Mouse (Mus musculus) forebrain, embryonic 10.5 days (tissue): ENCODE data around the gene Pex19. TPM values are rescaled to one million over a fixed set of nuclear protein-coding genes. Genes with fewer than 3 reads are reported as not detected.

Source experiments
- DNase-seq: peaks from one replicate; pipeline ENCODE4 v3.0.0-alpha.2; 2017; ENCODE audit warnings: low spot score; ENCODE audit errors: extremely low spot score
- H3K27ac ChIP-seq: fragments of 300-500 bp; sonication (generic); 2 replicates; pipeline ENCODE4 v1.5.1; 2016; ENCODE audit warnings: mild to moderate bottlenecking
- H3K27me3 ChIP-seq: fragments of 300-500 bp; sonication (generic); 2 replicates; pipeline ENCODE4 v1.6.1; 2016; ENCODE audit warnings: mild to moderate bottlenecking; ENCODE audit not compliant: poor library complexity, severe bottlenecking
- H3K36me3 ChIP-seq: fragments of 300-500 bp; sonication (generic); replicated peaks from 2 replicates; pipeline ENCODE4 v1.6.1; 2016; ENCODE audit warnings: mild to moderate bottlenecking, moderate library complexity
- H3K4me1 ChIP-seq: fragments of 300-500 bp; sonication (generic); 2 replicates; pipeline ENCODE4 v1.6.1; 2016
- H3K4me3 ChIP-seq: fragments of 300-500 bp; sonication (generic); 2 replicates; pipeline ENCODE4 v1.5.1; 2016; ENCODE audit warnings: mild to moderate bottlenecking, moderate library complexity
- H3K9me3 ChIP-seq: fragments of 300-500 bp; sonication (generic); 2 replicates; pipeline ENCODE4 v1.6.1; 2016; ENCODE audit warnings: mild to moderate bottlenecking, moderate library complexity
- WGBS: fragments of 180-500 bp; shearing (Covaris S2); methylation state at CpG from one replicate; pipeline ENCODE4 v1.1.7; 2016; 5-methylcytosine and 5-hydroxymethylcytosine counted together
- polyA plus RNA-seq: library from polyadenylated mRNA; unstranded; fragments of >200 nt; fragmentation: Nextera tagmentation; extraction: Ambion mirVana; gene quantifications from 2 replicates; pipeline ENCODE4 v1.2.1, GENCODE M21; 2016

The Pex19 gene
- polyA plus RNA-seq, result 153 and 159 TPM in 2 replicates

DNA sequence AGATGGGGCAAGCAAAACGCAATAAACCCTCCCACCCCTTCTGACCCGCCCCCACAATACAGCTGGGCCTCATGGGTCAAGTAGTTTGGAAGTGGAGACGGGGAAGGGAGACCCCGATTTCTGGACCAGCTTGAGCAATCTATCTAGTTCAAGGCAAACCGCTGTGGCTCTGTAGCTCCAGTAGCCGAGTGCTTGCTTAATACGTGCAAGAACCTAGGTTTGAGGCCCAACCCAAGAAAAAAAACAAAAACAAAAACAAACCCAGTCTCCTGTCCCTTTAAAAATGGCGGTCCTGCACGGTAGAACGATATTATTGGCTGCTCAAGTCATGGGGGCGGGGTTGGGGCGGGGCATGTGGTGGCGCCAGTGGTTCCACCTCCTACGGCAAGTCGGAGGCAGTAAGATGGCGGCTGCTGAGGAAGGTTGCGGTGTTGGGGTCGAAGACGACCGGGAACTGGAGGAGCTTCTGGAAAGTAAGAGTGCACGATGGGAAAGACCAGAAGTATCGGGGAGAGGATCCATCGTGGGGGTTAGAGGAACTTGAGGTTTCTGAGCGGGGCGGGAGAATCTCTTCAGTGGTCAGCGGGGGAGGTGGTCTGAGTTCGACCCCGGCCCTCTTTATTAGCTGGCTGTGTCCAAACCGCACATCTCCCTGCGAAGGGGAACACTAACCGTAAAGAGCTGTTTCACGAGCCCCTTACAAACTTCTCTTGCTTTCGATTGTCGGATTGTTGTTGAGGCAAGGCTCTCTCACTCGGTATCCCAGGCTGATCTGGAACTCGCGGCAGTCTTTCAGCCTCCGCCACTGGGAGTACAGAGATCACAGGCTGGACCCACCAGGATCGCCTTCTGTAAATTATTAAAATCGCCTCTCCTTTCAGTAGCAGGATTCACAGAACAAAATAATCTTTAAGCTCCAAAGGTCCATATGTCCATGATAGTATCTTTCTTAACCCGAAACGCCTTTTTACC is at the start of gene Pex19:
Gene Pex19, plus strand, starts transcription at position 380 of the 972 bp plus-strand sequence.
- H3K36me3 ChIP-seq, result peaks cover 56% of the 10 kb centered on the region
- peak within 1 kb of the TSS; percentile 91 for H3K27ac ChIP-seq
- H3K4me1 ChIP-seq, result peaks cover 14% of the 10 kb centered on the region
- DNase-seq, result peak; percentile 91
- peak within 1 kb of the TSS; percentile 85 for H3K4me3 ChIP-seq
- WGBS, result 1% methylated on average over 42 of the region's 42 CpGs
- no peaks in the 10 kb centered on the region for H3K9me3 ChIP-seq
- no peaks in the 10 kb centered on the region for H3K27me3 ChIP-seq

DNA sequence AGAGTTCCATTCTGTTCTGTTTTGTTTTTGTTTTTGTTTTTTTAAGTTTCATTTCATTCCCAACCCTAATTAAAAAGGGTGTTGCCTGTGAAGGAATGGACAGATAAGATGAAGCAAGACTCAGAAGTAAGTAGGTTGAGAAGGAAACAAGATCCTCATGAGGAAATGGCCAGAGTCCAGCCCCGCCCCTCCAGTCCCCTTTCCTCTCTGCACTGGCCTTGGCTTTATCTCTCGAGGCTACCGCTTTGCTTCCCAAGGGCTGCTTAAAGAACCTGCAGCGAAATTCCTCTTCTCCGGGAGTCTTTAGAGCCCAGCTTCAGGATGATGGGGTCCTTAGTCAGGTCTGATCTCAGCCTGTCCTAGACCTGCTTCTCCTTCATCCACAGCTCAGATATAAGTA is 48.6 kb upstream of the Pex19 start:
- WGBS, result 81% methylated on average over 5 of the region's 5 CpGs
- no peaks in the 10 kb centered on the region for H3K9me3 ChIP-seq
- no peak for DNase-seq
- no peak overlapping the region for H3K27ac ChIP-seq
- H3K27me3 ChIP-seq, result no peaks in the 10 kb centered on the region
- no peak overlapping the region for H3K4me3 ChIP-seq
- peaks cover 76% of the 10 kb centered on the region for H3K36me3 ChIP-seq
- H3K4me1 ChIP-seq, result peaks cover 11% of the 10 kb centered on the region

DNA sequence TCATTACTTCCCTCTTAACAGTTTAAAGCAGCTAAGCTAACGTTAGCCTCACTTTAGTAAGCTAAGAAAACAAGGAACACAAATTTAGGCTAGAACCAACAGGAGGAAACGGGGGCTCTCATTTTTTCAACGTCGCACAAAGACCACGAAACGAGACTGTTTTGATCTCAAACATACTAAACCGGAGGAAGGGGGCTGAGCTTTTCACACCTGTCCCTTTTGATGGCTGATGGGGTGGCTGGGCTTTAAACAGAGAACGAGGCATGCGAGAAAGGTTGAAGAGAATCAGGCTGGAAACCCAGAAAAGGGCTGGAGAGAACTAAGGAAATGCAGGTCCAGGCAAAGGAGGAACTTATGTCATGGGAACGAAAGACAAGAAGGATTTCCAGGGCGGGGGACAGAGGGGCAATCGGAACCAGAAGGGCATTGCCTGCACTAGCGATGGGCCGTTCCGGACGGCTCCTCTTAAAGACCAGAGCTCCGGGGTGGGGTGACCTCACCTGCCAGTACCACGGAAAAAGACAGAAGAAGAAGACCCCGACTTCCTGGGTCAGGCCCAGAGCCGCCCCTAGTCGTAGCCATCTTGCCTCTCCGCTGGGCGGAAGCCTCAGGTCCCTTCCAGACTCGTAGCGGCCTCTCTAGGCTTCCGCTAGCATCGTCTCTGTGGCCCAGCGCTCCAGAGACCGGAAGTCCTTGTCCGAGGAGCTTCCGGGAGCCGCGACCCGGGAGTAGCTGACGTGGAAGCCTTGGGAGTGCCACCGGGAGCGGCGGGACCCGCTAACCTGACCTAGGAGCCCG is 44.3 kb upstream of the Pex19 start, which contains the start of the genes Copa and Ncstn:
Gene Copa, plus strand, starts transcription at position 429 of the 798 bp plus-strand sequence.
Gene Ncstn, minus strand, starts transcription at position 695 of the 798 bp plus-strand sequence.
- Histone ChIP-seq H3K27me3 (no peaks in the 10 kb centered on the region), H3K4me1 (peaks cover 25% of the 10 kb centered on the region), H3K27ac (peak within 1 kb of the TSS; percentile 96), H3K36me3 (peaks cover 36% of the 10 kb centered on the region), H3K9me3 (no peaks in the 10 kb centered on the region), H3K4me3 (peak within 1 kb of the TSS; percentile 72)
- under 1% methylated on average over 40 of the region's 40 CpGs for WGBS
- DNase-seq, result peak; percentile 95

DNA sequence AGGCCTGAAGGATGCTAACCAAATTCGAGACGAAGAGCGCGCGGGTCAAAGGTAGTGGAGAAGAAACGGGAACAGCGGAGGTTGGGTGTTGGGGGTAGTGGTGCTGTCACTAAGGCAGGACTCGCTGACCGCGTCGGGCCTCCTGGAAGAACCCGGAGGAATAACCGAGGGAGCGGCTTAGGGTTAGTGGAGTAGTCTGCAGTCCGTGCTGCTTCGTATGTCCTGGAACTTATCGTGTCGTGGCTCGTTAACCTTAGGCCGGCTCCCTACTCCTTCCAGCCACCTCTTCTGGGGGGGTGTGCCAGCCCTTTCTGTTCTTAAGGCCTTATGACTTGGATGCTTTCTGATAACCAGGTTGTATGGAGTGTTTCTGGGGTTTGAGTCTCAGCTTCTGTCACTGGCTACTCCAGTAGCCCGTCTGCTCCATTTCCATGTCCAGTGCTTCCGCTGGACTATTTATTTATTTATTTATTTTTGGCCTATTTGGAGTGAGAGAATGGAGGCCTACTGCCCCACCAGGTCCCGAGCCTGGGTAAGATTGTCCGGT is 43.6 kb upstream of the Pex19 start:
- H3K9me3 ChIP-seq, result no peaks in the 10 kb centered on the region
- H3K36me3 ChIP-seq, result peaks cover 30% of the 10 kb centered on the region
- 4% methylated on average over 24 of the region's 24 CpGs for WGBS
- H3K4me3 ChIP-seq, result peak overlapping the region; percentile 72
- H3K27me3 ChIP-seq, result no peaks in the 10 kb centered on the region
- H3K27ac ChIP-seq, result peak overlapping the region; percentile 96
- H3K4me1 ChIP-seq, result peaks cover 25% of the 10 kb centered on the region
- no peak for DNase-seq

DNA sequence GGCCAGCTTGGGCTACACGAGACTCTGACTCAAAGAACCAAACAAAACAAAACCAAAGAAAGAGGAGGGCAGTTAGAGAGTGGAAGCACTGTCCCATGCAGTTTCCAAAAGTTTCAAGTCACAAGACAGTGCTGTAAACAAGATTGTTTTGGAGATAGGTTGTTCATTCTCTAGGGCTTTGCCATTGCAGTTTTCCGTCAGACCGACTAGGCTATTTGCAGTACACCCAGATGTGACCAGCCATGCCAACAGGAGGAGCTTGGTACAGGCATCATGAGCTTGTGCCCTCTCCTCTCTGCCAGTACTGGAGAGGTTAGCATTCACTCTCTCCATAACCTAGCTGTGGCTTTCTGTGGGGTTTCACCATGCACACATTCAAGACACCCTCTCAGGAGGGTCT is 33.0 kb upstream of the Pex19 start:
- Histone ChIP-seq H3K4me1 (no peaks in the 10 kb centered on the region), H3K27me3 (no peaks in the 10 kb centered on the region), H3K36me3 (peaks cover 93% of the 10 kb centered on the region), H3K27ac (no peak overlapping the region), H3K9me3 (no peaks in the 10 kb centered on the region), H3K4me3 (no peak overlapping the region)
- no peak for DNase-seq
- WGBS, result 86% methylated on average over 3 of the region's 3 CpGs

DNA sequence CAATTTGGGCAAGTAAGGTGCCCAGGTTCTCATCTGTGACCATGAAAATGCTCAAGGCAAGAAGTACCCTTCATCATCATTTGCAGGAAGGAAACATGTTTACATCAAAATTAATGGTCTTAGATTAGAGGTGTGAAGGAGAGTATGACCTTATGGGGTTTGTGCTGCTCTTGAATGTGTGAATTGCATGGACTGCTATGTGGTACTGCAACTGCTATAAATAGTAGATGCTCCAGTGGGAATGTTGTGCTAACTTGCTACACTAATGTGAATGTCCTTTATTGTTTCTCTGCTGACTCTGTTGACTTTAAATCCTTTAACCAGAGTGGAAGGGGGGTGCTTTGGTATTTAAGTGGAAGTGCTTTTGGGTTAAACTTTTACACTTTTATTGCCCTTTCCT is 32.3 kb upstream of the Pex19 start:
- H3K36me3 ChIP-seq, result peaks cover 93% of the 10 kb centered on the region

DNA sequence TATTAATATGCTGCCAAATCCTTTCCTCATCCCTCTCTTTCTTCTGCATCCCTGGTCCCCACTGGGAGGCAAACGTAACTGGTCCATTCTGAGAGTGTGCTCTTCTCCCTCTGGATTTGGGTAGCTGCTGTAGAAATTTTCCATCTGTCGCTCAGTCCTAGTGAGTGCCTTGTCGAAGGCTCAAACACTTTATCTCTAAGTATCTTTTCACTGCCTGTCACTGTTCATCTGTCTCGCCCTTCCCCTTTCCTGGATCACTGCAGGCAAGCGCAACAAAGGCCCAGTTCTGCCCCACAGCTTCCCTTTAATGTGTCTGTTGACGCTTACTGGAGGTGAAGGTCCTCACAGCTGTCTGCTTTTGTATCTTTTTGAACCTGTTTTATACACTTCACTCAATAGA is 31.4 kb upstream of the Pex19 start:
- Histone ChIP-seq H3K4me1 (no peaks in the 10 kb centered on the region), H3K4me3 (no peak overlapping the region), H3K27me3 (no peaks in the 10 kb centered on the region), H3K36me3 (peaks cover 93% of the 10 kb centered on the region), H3K9me3 (no peaks in the 10 kb centered on the region), H3K27ac (no peak overlapping the region)
- WGBS, result 87% methylated on average over 6 of the region's 6 CpGs
- no peak for DNase-seq

More for the DNA sequence above, 32.3 kb upstream of the Pex19 start:
- DNase-seq, result no peak
- no peaks in the 10 kb centered on the region for H3K27me3 ChIP-seq
- H3K9me3 ChIP-seq, result no peaks in the 10 kb centered on the region
- H3K27ac ChIP-seq, result no peak overlapping the region
- no peaks in the 10 kb centered on the region for H3K4me1 ChIP-seq
- H3K4me3 ChIP-seq, result no peak overlapping the region

DNA sequence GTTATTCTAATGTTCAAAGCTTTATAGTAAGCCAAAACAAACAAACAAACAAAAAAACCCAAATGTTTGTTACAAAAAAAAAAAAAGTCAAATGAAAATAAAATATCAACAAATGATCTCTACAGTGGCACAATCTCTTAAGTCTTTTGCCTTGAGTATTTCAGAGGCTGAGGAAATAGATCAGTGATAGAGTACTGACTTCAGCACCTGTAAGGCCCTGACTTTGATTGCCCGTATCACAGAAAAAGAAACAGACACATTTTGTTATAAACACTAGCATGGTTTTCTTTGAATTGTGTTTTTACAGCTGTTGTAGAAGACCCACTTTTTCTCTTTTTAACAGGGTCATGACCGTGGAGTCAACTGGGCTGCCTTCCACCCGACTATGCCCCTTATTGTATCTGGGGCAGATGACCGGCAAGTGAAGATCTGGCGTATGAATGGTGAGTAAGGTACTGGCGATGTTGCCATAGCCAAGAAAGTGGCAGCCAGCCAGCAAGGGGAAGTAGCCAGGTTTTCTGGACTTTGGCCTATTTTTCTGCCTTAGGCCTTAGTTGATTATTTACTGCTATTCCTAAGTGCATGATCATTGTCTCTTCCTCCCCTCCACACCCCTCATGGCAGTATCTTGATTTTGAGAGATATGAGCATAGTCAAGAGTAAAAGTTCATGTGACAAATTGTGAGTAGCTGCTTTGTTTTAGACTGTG is 27.1 kb upstream of the Pex19 start:
- Histone ChIP-seq H3K36me3 (peaks cover 93% of the 10 kb centered on the region), H3K9me3 (no peaks in the 10 kb centered on the region), H3K27me3 (no peaks in the 10 kb centered on the region), H3K4me1 (no peaks in the 10 kb centered on the region), H3K4me3 (no peak overlapping the region), H3K27ac (no peak overlapping the region)
- DNase-seq, result no peak
- 92% methylated on average over 6 of the region's 6 CpGs for WGBS

DNA sequence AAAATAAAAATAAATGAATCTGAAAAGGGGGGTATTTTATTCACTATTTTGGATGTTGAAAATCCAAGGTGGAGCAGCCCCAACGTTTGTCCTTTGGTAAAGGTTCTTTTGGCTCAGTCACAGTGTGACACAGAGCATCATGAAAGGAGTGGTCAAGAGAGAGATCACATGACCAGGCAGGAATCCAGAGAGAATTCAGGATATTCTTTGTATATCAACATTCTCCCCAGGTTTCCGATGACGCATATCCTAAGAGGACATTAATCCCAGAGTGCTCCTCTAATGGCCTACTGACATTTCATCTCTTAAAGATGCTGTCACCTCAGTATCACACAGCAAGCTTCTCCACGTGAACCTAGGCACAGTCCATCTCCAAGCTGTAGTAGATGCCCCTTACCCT is 22.9 kb upstream of the Pex19 start:
- Histone ChIP-seq H3K4me3 (no peak overlapping the region), H3K27ac (no peak overlapping the region), H3K4me1 (no peaks in the 10 kb centered on the region), H3K9me3 (no peaks in the 10 kb centered on the region), H3K36me3 (peaks cover 99% of the 10 kb centered on the region), H3K27me3 (no peaks in the 10 kb centered on the region)
- DNase-seq, result no peak
- WGBS, result 89% methylated on average over 4 of the region's 4 CpGs

DNA sequence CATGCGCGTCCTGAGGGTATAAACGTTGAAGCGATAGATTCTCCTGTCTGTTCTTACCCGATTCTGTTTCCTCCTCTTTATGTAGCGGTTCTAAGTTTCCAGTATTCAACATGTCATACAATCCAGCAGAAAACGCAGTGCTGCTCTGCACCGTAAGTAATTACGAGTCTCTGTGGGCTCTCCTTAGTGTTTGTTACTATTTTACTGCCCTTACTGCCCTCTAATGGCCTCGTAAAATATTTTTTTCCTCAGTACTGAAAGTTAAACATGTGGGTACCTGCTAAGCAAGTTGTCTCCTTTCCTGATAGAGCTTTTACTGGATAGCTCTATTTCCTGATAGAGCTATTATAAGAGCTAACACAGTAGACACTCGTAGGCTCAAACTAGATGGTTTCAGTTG is 21.5 kb upstream of the Pex19 start:
- no peak overlapping the region for H3K27ac ChIP-seq
- WGBS, result 91% methylated on average over 11 of the region's 11 CpGs

DNA sequence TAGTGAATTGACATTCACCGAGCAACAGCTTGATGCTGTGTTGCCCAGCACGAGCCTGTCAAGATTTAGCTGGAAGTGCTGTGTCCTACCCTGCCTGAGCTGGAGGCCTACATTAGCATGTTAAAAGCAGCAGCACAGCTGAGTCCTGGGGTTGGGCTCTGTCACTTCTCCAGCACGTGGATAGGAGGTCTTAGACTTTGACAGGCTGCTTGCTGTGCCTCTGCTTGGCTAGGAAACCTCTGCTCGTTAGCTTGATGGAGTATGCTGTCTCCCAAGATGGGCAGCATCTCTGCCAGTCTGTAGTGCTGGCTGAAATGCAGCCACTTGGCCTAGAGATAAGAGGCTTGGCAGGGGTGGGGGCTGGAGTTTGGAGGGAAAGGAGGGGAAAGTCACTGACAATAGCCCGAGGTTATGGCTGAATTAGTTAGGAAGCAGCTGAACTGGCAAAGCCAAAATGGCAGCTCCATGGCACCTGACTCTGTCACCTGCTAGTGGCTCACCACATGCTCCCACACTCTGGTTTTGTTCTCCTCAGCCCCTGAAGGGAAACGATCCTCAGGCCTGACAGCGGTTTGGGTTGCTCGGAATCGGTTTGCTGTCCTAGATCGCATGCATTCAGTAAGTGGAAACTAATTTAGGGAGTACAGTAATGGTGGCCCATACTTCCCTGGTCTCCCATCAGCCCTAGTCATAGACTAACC is 18.6 kb upstream of the Pex19 start:
- H3K36me3 ChIP-seq, result peaks cover 100% of the 10 kb centered on the region
- 80% methylated on average over 10 of the region's 10 CpGs for WGBS

More for the DNA sequence above, 21.5 kb upstream of the Pex19 start:
- no peak for DNase-seq
- Histone ChIP-seq H3K9me3 (no peaks in the 10 kb centered on the region), H3K4me3 (no peak overlapping the region), H3K36me3 (peaks cover 99% of the 10 kb centered on the region), H3K4me1 (no peaks in the 10 kb centered on the region), H3K27me3 (no peaks in the 10 kb centered on the region)

More for the DNA sequence above, 18.6 kb upstream of the Pex19 start:
- Histone ChIP-seq H3K4me3 (no peak overlapping the region), H3K9me3 (no peaks in the 10 kb centered on the region), H3K4me1 (no peaks in the 10 kb centered on the region), H3K27ac (no peak overlapping the region), H3K27me3 (no peaks in the 10 kb centered on the region)
- no peak for DNase-seq
